Mouse (Mus musculus) thymus, postnatal 14 days (tissue): ENCODE data around the gene Vmn2r35.
"Not testable (repeated sequence)": the region's sequence is repeated elsewhere in the genome, so short reads cannot be mapped to it uniquely, and the experiment has no call there.

Experiments
- DNase-seq: peaks from one replicate; pipeline ENCODE4 v3.0.0; 2021

The Vmn2r35 gene

DNA sequence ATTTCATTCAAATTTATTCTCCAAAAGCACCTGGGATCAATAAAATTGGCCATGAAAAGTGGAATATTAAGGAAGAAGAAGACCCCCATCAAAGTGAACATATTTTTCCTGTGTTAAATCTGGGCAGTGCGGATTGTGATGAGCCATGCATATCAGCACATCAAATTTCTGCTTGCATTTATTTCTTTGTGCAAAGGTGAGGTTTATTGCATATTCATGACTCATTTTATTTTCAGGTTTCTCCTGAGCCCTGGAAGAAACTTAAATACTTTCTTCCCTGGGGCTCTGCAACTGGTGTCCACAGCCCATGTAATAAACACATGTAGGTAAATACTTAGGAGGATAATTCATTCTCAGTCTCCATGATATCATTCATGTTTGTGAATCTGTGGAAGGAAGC is at the start of gene Vmn2r35:
TSS of gene Vmn2r35 (minus strand) at position 101 of the 400 bp plus-strand sequence.
- DNase-seq = not testable (repeated sequence)

DNA sequence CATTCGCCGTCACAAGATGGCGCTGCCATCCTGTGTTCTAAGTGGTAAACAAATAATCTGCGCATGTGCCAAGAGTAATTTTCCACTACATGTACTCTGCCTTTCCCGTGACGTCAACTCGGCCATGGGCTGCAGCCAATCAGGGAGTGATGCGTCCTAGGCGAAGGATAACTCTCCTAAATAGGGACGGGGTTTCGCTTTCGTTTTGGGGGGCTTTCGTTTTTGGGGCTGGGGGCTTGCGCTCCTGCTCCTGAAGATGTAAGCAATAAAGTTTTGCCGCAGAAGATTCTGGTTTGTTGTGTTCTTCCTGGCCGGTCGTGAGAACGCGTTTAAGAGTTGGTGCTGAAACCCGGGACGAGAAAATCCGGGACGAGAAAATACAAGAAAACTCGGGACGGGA is 25.5 kb downstream of the Vmn2r35 start:
- not testable (repeated sequence) for DNase-seq
